Mouse (Mus musculus) hindbrain, embryonic 14.5 days (tissue): ENCODE data around the gene Fam90a1b. TPM values are rescaled to one million over a fixed set of nuclear protein-coding genes. Genes with fewer than 3 reads are reported as not detected.
A peak's percentile ranks its signal among the peaks of the same experiment; 100 is the strongest.
"Not testable (repeated sequence)": the region's sequence is repeated elsewhere in the genome, so short reads cannot be mapped to it uniquely, and the experiment has no call there.

ENCODE experiments used
- ATAC-seq: fragments of 200-750 bp; cut with Nextera tagmentation; 2 replicates; pipeline ENCODE4 v1.8.0; 2017; ENCODE audit warnings: moderate number of reproducible peaks, mild to moderate bottlenecking, moderate TSS enrichment, moderate library complexity; ENCODE audit not compliant: low FRiP score
- DNase-seq: peaks from one replicate; pipeline ENCODE4 v3.0.0-alpha.2; 2015; ENCODE audit warnings: low spot score
- H3K27ac ChIP-seq: fragments of 300-500 bp; sonication (generic); 2 replicates; pipeline ENCODE4 v1.5.1; 2014; ENCODE audit warnings: mild to moderate bottlenecking, moderate library complexity
- H3K27me3 ChIP-seq: fragments of 300-500 bp; sonication (generic); 2 replicates; pipeline ENCODE4 v1.6.1; 2014; ENCODE audit warnings: mild to moderate bottlenecking, low read length, mixed read lengths; ENCODE audit not compliant: control insufficient read depth, insufficient read depth
- H3K36me3 ChIP-seq: fragments of 300-500 bp; sonication (generic); replicated peaks from 2 replicates; pipeline ENCODE4 v1.6.1; 2014; ENCODE audit not compliant: control insufficient read depth, insufficient read depth
- H3K4me1 ChIP-seq: fragments of 300-500 bp; sonication (generic); replicated peaks from 2 replicates; pipeline ENCODE4 v1.6.1; 2014; ENCODE audit warnings: antibody characterized with exemption, low read length, mixed read lengths; ENCODE audit not compliant: control insufficient read depth, insufficient read depth
- H3K4me2 ChIP-seq: fragments of 300-500 bp; sonication (generic); replicated peaks from 2 replicates; pipeline ENCODE4 v1.6.1; 2014; ENCODE audit warnings: mild to moderate bottlenecking, moderate library complexity
- H3K4me3 ChIP-seq: fragments of 300-500 bp; sonication (generic); replicated peaks from 2 replicates; pipeline ENCODE4 v1.5.1; 2014; ENCODE audit warnings: mild to moderate bottlenecking, low read length
- H3K9ac ChIP-seq: fragments of 300-500 bp; sonication (generic); 2 replicates; pipeline ENCODE4 v1.6.1; 2014
- H3K9me3 ChIP-seq: fragments of 300-500 bp; sonication (generic); 2 replicates; pipeline ENCODE4 v1.6.1; 2016; ENCODE audit warnings: low read length; ENCODE audit not compliant: control insufficient read depth
- WGBS: fragments of 180-500 bp; shearing (Covaris S2); extraction: QIAGEN DNeasy Blood & Tissue Kit; methylation state at CpG from one replicate; pipeline ENCODE4 v1.1.7; 2014; 5-methylcytosine and 5-hydroxymethylcytosine counted together
- polyA plus RNA-seq: library from polyadenylated mRNA; unstranded; fragments of >200 nt; fragmentation: Nextera tagmentation; extraction: Ambion mirVana; gene quantifications from 2 replicates; pipeline ENCODE4 v1.2.1, GENCODE M21; 2014

The Fam90a1b gene
- polyA plus RNA-seq, result 0.16 and 0.28 TPM in 2 replicates

- Histone ChIP-seq H3K27me3 (peaks cover 93% of the 10 kb centered on the region), H3K36me3 (no peaks in the 10 kb centered on the region), H3K9me3 (no peaks in the 10 kb centered on the region), H3K9ac (peak within 1 kb of the TSS; percentile 49), H3K4me3 (peak within 1 kb of the TSS; percentile 47), H3K27ac (peak within 1 kb of the TSS; percentile 58; the same call in 1 of the 2 replicates), H3K4me2 (peak within 1 kb of the TSS; percentile 44), H3K4me1 (0 out of 2 replicates have a peak, but pooled peaks cover 4% of the 10 kb centered on the region)
- WGBS, result 13% methylated on average over 46 of the region's 46 CpGs
- DNase-seq, result peak; percentile 97
- ATAC-seq, result peak; percentile 99
These were observed at the start of gene Fam90a1b, which contains the start of gene Apoo for GRCm38 (mm10) chrX:94366670-94367241. Gene Fam90a1b, minus strand, starts transcription at chrX:94366777. Gene Apoo, plus strand, starts transcription at chrX:94367117.

- DNase-seq (no peak), ATAC-seq (no peak)
- Histone ChIP-seq H3K27ac (no peak overlapping the region), H3K4me3 (no peak overlapping the region), H3K9ac (no peak overlapping the region), H3K27me3 (peaks cover 50% of the 10 kb centered on the region), H3K4me2 (no peak overlapping the region), H3K4me1 (no peaks in the 10 kb centered on the region), H3K36me3 (no peaks in the 10 kb centered on the region), H3K9me3 (no peaks in the 10 kb centered on the region)
- 48% methylated on average over 3 of the region's 3 CpGs for WGBS
These were observed 42.4 kb upstream of the Fam90a1b start for GRCm38 (mm10) chrX:94408975-94409374.

GRCm38 (mm10) chrX:94378734-94379133 lies 12.2 kb upstream of the Fam90a1b start:
- H3K9ac ChIP-seq, result no peak overlapping the region
- 0 out of 2 replicates have a peak overlapping the region, but pooled peaks have one; percentile 14 for H3K27ac ChIP-seq
- 66% methylated on average over 5 of the region's 5 CpGs for WGBS
- no peak for DNase-seq
- H3K4me2 ChIP-seq, result no peak overlapping the region
- no peaks in the 10 kb centered on the region for H3K4me1 ChIP-seq
- H3K4me3 ChIP-seq, result no peak overlapping the region
- ATAC-seq, result no peak
- H3K36me3 ChIP-seq, result peaks cover 14% of the 10 kb centered on the region; the same call in 1 of the 2 replicates
- peaks cover 73% of the 10 kb centered on the region for H3K27me3 ChIP-seq
- H3K9me3 ChIP-seq, result no peaks in the 10 kb centered on the region

GRCm38 (mm10) chrX:94367248-94367647 lies 671 bp upstream of the Fam90a1b start:
- DNase-seq, result no peak

GRCm38 (mm10) chrX:94366029-94366428 lies 548 bp downstream of the Fam90a1b start:
- ATAC-seq, result no peak
- Histone ChIP-seq H3K4me2 (peak overlapping the region; percentile 44), H3K36me3 (no peaks in the 10 kb centered on the region)

More at GRCm38 (mm10) chrX:94367248-94367647, 671 bp upstream of the Fam90a1b start:
- Histone ChIP-seq H3K36me3 (no peaks in the 10 kb centered on the region), H3K4me3 (peak overlapping the region; percentile 47), H3K4me2 (peak overlapping the region; percentile 43), H3K9ac (peak overlapping the region; percentile 49), H3K9me3 (no peaks in the 10 kb centered on the region), H3K27ac (peak overlapping the region; percentile 58; the same call in 1 of the 2 replicates), H3K27me3 (peaks cover 90% of the 10 kb centered on the region), H3K4me1 (0 out of 2 replicates have a peak, but pooled peaks cover 4% of the 10 kb centered on the region)
- peak; percentile 29; the same call in 1 of the 2 replicates for ATAC-seq
- whole genome bisulfite sequencing, result 25% methylated on average over 17 of the region's 17 CpGs

GRCm38 (mm10) chrX:94365381-94365925 lies 1.1 kb downstream of the Fam90a1b start:
- Histone ChIP-seq H3K4me2 (no peak overlapping the region; the same call in 1 of the 2 replicates), H3K9ac (no peak overlapping the region), H3K4me3 (no peak overlapping the region), H3K9me3 (no peaks in the 10 kb centered on the region), H3K27me3 (peaks cover 92% of the 10 kb centered on the region), H3K4me1 (0 out of 2 replicates have a peak, but pooled peaks cover 4% of the 10 kb centered on the region), H3K36me3 (no peaks in the 10 kb centered on the region), H3K27ac (no peak overlapping the region)
- ATAC-seq (no peak), DNase-seq (no peak)
- 26% methylated on average over 14 of the region's 14 CpGs for WGBS

More at GRCm38 (mm10) chrX:94366029-94366428, 548 bp downstream of the Fam90a1b start:
- Histone ChIP-seq H3K4me1 (0 out of 2 replicates have a peak, but pooled peaks cover 4% of the 10 kb centered on the region), H3K4me3 (peak overlapping the region; percentile 47), H3K9me3 (no peaks in the 10 kb centered on the region), H3K27ac (no peak overlapping the region), H3K9ac (no peak overlapping the region), H3K27me3 (peaks cover 92% of the 10 kb centered on the region)
- DNase-seq, result no peak
- WGBS, result 20% methylated on average over 16 of the region's 16 CpGs

GRCm38 (mm10) chrX:94343638-94344037 lies 22.9 kb downstream of the Fam90a1b start:
- not testable (repeated sequence) for DNase-seq, H3K9ac ChIP-seq, H3K4me3 ChIP-seq, H3K4me1 ChIP-seq, ATAC-seq, H3K4me2 ChIP-seq, H3K9me3 ChIP-seq, H3K27ac ChIP-seq, H3K36me3 ChIP-seq
- 99% methylated on average over 4 of the region's 4 CpGs for WGBS
- H3K27me3 ChIP-seq, result peaks cover 69% of the 10 kb centered on the region

- peaks cover 69% of the 10 kb centered on the region for H3K27me3 ChIP-seq
- peak; percentile 55 for DNase-seq
These were observed 45.3 kb downstream of the Fam90a1b start for GRCm38 (mm10) chrX:94321036-94321902.

More at GRCm38 (mm10) chrX:94321036-94321902, 45.3 kb downstream of the Fam90a1b start:
- Histone ChIP-seq H3K9me3 (no peaks in the 10 kb centered on the region), H3K27ac (0 out of 2 replicates have a peak overlapping the region, but pooled peaks have one; percentile 32), H3K4me1 (no peaks in the 10 kb centered on the region), H3K4me2 (no peak overlapping the region), H3K4me3 (no peak overlapping the region), H3K36me3 (no peaks in the 10 kb centered on the region), H3K9ac (no peak overlapping the region)
- WGBS, result 47% methylated on average over 11 of the region's 11 CpGs
- ATAC-seq, result no peak
